Mouse (Mus musculus) embryonic facial prominence, embryonic 15.5 days (tissue): Measurements from ENCODE around the gene Mical3. TPM values are rescaled to one million over a fixed set of nuclear protein-coding genes. Genes with fewer than 3 reads are reported as not detected.

ENCODE experiments used
- ATAC-seq: fragments of 200-750 bp; cut with Nextera tagmentation; 2 replicates; pipeline ENCODE4 v1.8.0; 2017; ENCODE audit warnings: low read depth, moderate TSS enrichment; ENCODE audit not compliant: insufficient number of reproducible peaks, low FRiP score, low TSS enrichment
- H3K27ac ChIP-seq: fragments of 300-500 bp; sonication (generic); replicated peaks from 2 replicates; pipeline ENCODE4 v1.5.1; 2015; ENCODE audit warnings: mild to moderate bottlenecking, inconsistent platforms
- H3K27me3 ChIP-seq: fragments of 300-500 bp; sonication (generic); 2 replicates; pipeline ENCODE4 v1.6.1; 2015; ENCODE audit warnings: inconsistent platforms
- H3K36me3 ChIP-seq: fragments of 300-500 bp; sonication (generic); 2 replicates; pipeline ENCODE4 v1.6.1; 2015; ENCODE audit warnings: mild to moderate bottlenecking, inconsistent platforms
- H3K4me1 ChIP-seq: fragments of 300-500 bp; sonication (generic); 2 replicates; pipeline ENCODE4 v1.6.1; 2015; ENCODE audit warnings: inconsistent platforms
- H3K4me2 ChIP-seq: fragments of 300-500 bp; sonication (generic); replicated peaks from 2 replicates; pipeline ENCODE4 v1.6.1; 2015; ENCODE audit warnings: mild to moderate bottlenecking, inconsistent platforms
- H3K4me3 ChIP-seq: fragments of 300-500 bp; sonication (generic); replicated peaks from 2 replicates; pipeline ENCODE4 v1.5.1; 2015; ENCODE audit warnings: mild to moderate bottlenecking, inconsistent platforms
- H3K9ac ChIP-seq: fragments of 300-500 bp; sonication (generic); 2 replicates; pipeline ENCODE4 v1.6.1; 2015; ENCODE audit warnings: inconsistent platforms
- H3K9me3 ChIP-seq: fragments of 300-500 bp; sonication (generic); replicated peaks from 2 replicates; pipeline ENCODE4 v1.6.1; 2016; ENCODE audit warnings: inconsistent platforms
- WGBS: fragments of 180-500 bp; shearing (Covaris S2); methylation state at CpG from one replicate; pipeline ENCODE4 v1.1.7; 2015; 5-methylcytosine and 5-hydroxymethylcytosine counted together
- polyA plus RNA-seq: library from polyadenylated mRNA; unstranded; fragments of >200 nt; fragmentation: Nextera tagmentation; extraction: Ambion mirVana; gene quantifications from 2 replicates; pipeline ENCODE4 v1.2.1, GENCODE M21; 2015

Mical3 gene
- polyA plus RNA-seq, 1 experiment from 2014 or later: 11.5 TPM

- no peak overlapping the region for H3K4me2 ChIP-seq
- no peak overlapping the region for H3K9ac ChIP-seq
- H3K4me1 ChIP-seq: no peaks in the 10 kb centered on the region
- no peak overlapping the region for H3K4me3 ChIP-seq
- peaks cover 44% of the 10 kb centered on the region; the same call in 1 of the 2 replicates for H3K36me3 ChIP-seq
- no peak overlapping the region for H3K27ac ChIP-seq
- no peaks in the 10 kb centered on the region for H3K9me3 ChIP-seq
- no peak for ATAC-seq
- WGBS: 88% methylated on average over 11 of the region's 11 CpGs
- no peaks in the 10 kb centered on the region for H3K27me3 ChIP-seq
Measured at GRCm38 (mm10) chr6:120956259-120957161, 174.3 kb downstream of the Mical3 start.

- no peaks in the 10 kb centered on the region for H3K9me3 ChIP-seq
- 68% methylated on average over 3 of the region's 3 CpGs for WGBS
- no peak overlapping the region for H3K27ac ChIP-seq
- H3K4me1 ChIP-seq: no peaks in the 10 kb centered on the region
- ATAC-seq: no peak
- peaks cover 45% of the 10 kb centered on the region; the same call in 1 of the 2 replicates for H3K36me3 ChIP-seq
- H3K27me3 ChIP-seq: no peaks in the 10 kb centered on the region
- H3K9ac ChIP-seq: no peak overlapping the region
- no peak overlapping the region for H3K4me3 ChIP-seq
- H3K4me2 ChIP-seq: no peak overlapping the region
Measured at GRCm38 (mm10) chr6:120955215-120955614, 175.6 kb downstream of the Mical3 start.

GRCm38 (mm10) chr6:120954241-120954640 lies 176.6 kb downstream of the Mical3 start:
- Histone ChIP-seq H3K9me3 (no peaks in the 10 kb centered on the region), H3K36me3 (peaks cover 51% of the 10 kb centered on the region; the same call in 1 of the 2 replicates), H3K9ac (no peak overlapping the region), H3K4me2 (no peak overlapping the region), H3K27ac (no peak overlapping the region), H3K4me1 (no peaks in the 10 kb centered on the region), H3K27me3 (no peaks in the 10 kb centered on the region), H3K4me3 (no peak overlapping the region)
- WGBS: 85% methylated on average over 8 of the region's 8 CpGs
- ATAC-seq: no peak

- ATAC-seq: no peak
- 84% methylated on average over 6 of the region's 6 CpGs for WGBS
- Histone ChIP-seq H3K36me3 (peaks cover 47% of the 10 kb centered on the region; the same call in 1 of the 2 replicates), H3K4me1 (no peaks in the 10 kb centered on the region), H3K4me3 (no peak overlapping the region), H3K4me2 (no peak overlapping the region), H3K27ac (no peak overlapping the region), H3K9ac (no peak overlapping the region), H3K9me3 (no peaks in the 10 kb centered on the region), H3K27me3 (no peaks in the 10 kb centered on the region)
Measured at GRCm38 (mm10) chr6:120952475-120952874, 178.3 kb downstream of the Mical3 start.

- Histone ChIP-seq H3K36me3 (peaks cover 45% of the 10 kb centered on the region; the same call in 1 of the 2 replicates), H3K4me1 (no peaks in the 10 kb centered on the region)
- no peak for ATAC-seq
Measured at GRCm38 (mm10) chr6:120951311-120951710, 179.5 kb downstream of the Mical3 start.

GRCm38 (mm10) chr6:120945510-120945909 lies 185.3 kb downstream of the Mical3 start:
- H3K27me3 ChIP-seq: no peaks in the 10 kb centered on the region
- H3K9me3 ChIP-seq: no peaks in the 10 kb centered on the region
- H3K9ac ChIP-seq: no peak overlapping the region
- WGBS: 93% methylated on average over 9 of the region's 9 CpGs
- no peak overlapping the region for H3K27ac ChIP-seq
- H3K4me1 ChIP-seq: no peaks in the 10 kb centered on the region
- ATAC-seq: no peak
- H3K4me2 ChIP-seq: no peak overlapping the region
- H3K36me3 ChIP-seq: peaks cover 27% of the 10 kb centered on the region; the same call in 1 of the 2 replicates
- H3K4me3 ChIP-seq: no peak overlapping the region

More at GRCm38 (mm10) chr6:120951311-120951710, 179.5 kb downstream of the Mical3 start:
- no peaks in the 10 kb centered on the region for H3K27me3 ChIP-seq
- no peak overlapping the region for H3K9ac ChIP-seq
- H3K27ac ChIP-seq: no peak overlapping the region
- no peaks in the 10 kb centered on the region for H3K9me3 ChIP-seq
- H3K4me2 ChIP-seq: no peak overlapping the region
- no peak overlapping the region for H3K4me3 ChIP-seq
- 82% methylated on average over 6 of the region's 6 CpGs for WGBS

GRCm38 (mm10) chr6:120943964-120944363 lies 186.8 kb downstream of the Mical3 start:
- H3K9me3 ChIP-seq: no peaks in the 10 kb centered on the region
- H3K4me1 ChIP-seq: no peaks in the 10 kb centered on the region
- no peak overlapping the region for H3K4me2 ChIP-seq
- ATAC-seq: no peak
- H3K36me3 ChIP-seq: peaks cover 18% of the 10 kb centered on the region; the same call in 1 of the 2 replicates
- no peaks in the 10 kb centered on the region for H3K27me3 ChIP-seq
- no peak overlapping the region for H3K9ac ChIP-seq
- no peak overlapping the region for H3K27ac ChIP-seq
- no peak overlapping the region for H3K4me3 ChIP-seq
- 82% methylated on average over 5 of the region's 5 CpGs for WGBS

- Histone ChIP-seq H3K9me3 (no peaks in the 10 kb centered on the region), H3K4me1 (no peaks in the 10 kb centered on the region), H3K9ac (no peak overlapping the region), H3K27ac (no peak overlapping the region), H3K27me3 (no peaks in the 10 kb centered on the region), H3K36me3 (peaks cover 14% of the 10 kb centered on the region; the same call in 1 of the 2 replicates), H3K4me3 (no peak overlapping the region), H3K4me2 (no peak overlapping the region)
- 78% methylated on average over 10 of the region's 10 CpGs for WGBS
- ATAC-seq: no peak
Measured at GRCm38 (mm10) chr6:120943551-120943950, 187.2 kb downstream of the Mical3 start.

GRCm38 (mm10) chr6:120943079-120943478 lies 187.7 kb downstream of the Mical3 start:
- peaks cover 12% of the 10 kb centered on the region; the same call in 1 of the 2 replicates for H3K36me3 ChIP-seq
- H3K4me1 ChIP-seq: no peaks in the 10 kb centered on the region
- no peak overlapping the region for H3K9ac ChIP-seq
- no peaks in the 10 kb centered on the region for H3K9me3 ChIP-seq
- H3K4me2 ChIP-seq: no peak overlapping the region
- H3K27ac ChIP-seq: no peak overlapping the region
- ATAC-seq: no peak
- no peak overlapping the region for H3K4me3 ChIP-seq
- no peaks in the 10 kb centered on the region for H3K27me3 ChIP-seq
- 56% methylated on average over 2 of the region's 2 CpGs for WGBS

GRCm38 (mm10) chr6:120941575-120941974 lies 189.2 kb downstream of the Mical3 start:
- no peak overlapping the region for H3K27ac ChIP-seq
- H3K4me1 ChIP-seq: no peaks in the 10 kb centered on the region
- no peak overlapping the region for H3K4me3 ChIP-seq
- peaks cover 3% of the 10 kb centered on the region; the same call in 1 of the 2 replicates for H3K36me3 ChIP-seq
- H3K4me2 ChIP-seq: no peak overlapping the region
- 95% methylated on average over 13 of the region's 13 CpGs for WGBS
- H3K27me3 ChIP-seq: no peaks in the 10 kb centered on the region
- H3K9ac ChIP-seq: no peak overlapping the region
- no peak for ATAC-seq
- no peaks in the 10 kb centered on the region for H3K9me3 ChIP-seq

- Histone ChIP-seq H3K36me3 (peaks cover 2% of the 10 kb centered on the region; the same call in 1 of the 2 replicates), H3K4me1 (no peaks in the 10 kb centered on the region), H3K9ac (no peak overlapping the region), H3K9me3 (no peaks in the 10 kb centered on the region), H3K4me3 (no peak overlapping the region), H3K27ac (no peak overlapping the region), H3K27me3 (no peaks in the 10 kb centered on the region), H3K4me2 (no peak overlapping the region)
- WGBS: 76% methylated on average over 7 of the region's 7 CpGs
- ATAC-seq: no peak
Measured at GRCm38 (mm10) chr6:120941084-120941481, 189.7 kb downstream of the Mical3 start.
